Mouse (Mus musculus) liver, embryonic 14.5 days (tissue): ENCODE results near the gene Abhd18. TPM values are rescaled to one million over a fixed set of nuclear protein-coding genes. Genes with fewer than 3 reads are reported as not detected.

Source experiments
- ATAC-seq: fragments of 200-750 bp; cut with Nextera tagmentation; 2 replicates; pipeline ENCODE4 v1.8.0; 2017; ENCODE audit warnings: moderate number of reproducible peaks, mild to moderate bottlenecking, moderate library complexity; ENCODE audit not compliant: insufficient read depth
- DNase-seq, 3 experiments: peaks; one replicate each; pipeline ENCODE4 v3.0.0-alpha.2; 2012 to 2013; ENCODE audit warnings: low read depth in 3 of 3, low spot score in 3 of 3
- H3K27ac ChIP-seq: fragments of 300-500 bp; sonication (generic); 2 replicates; pipeline ENCODE4 v1.5.1; 2014; ENCODE audit warnings: moderate library complexity, mild to moderate bottlenecking, control low read depth, inconsistent platforms
- H3K27me3 ChIP-seq: fragments of 300-500 bp; sonication (generic); 2 replicates; pipeline ENCODE4 v1.6.1; 2014; ENCODE audit warnings: mild to moderate bottlenecking, low read length, moderate library complexity; ENCODE audit not compliant: control insufficient read depth, insufficient read depth
- H3K36me3 ChIP-seq: fragments of 300-500 bp; sonication (generic); replicated peaks from 2 replicates; pipeline ENCODE4 v1.6.1; 2014; ENCODE audit warnings: low read depth; ENCODE audit not compliant: control insufficient read depth, insufficient read depth
- H3K4me1 ChIP-seq, 2 experiments: fragments of 200-500 bp in 1 of 2; fragments of 300-500 bp in 1 of 2; sonication (generic) in 1 of 2; replicated peaks; 2 replicates each; pipeline ENCODE4 v1.6.1; 2012 to 2014; ENCODE audit warnings: antibody characterized with exemption in 1 of 2, inconsistent platforms in 1 of 2, low read length in 1 of 2; ENCODE audit not compliant: control insufficient read depth in 2 of 2, insufficient read depth in 2 of 2
- H3K4me2 ChIP-seq: fragments of 300-500 bp; sonication (generic); 2 replicates; pipeline ENCODE4 v1.6.1; 2014; ENCODE audit warnings: low read depth, mild to moderate bottlenecking, control low read depth, moderate library complexity
- H3K4me3 ChIP-seq, 2 experiments: fragments of 200-500 bp in 1 of 2; fragments of 300-500 bp in 1 of 2; sonication (generic) in 1 of 2; 2 replicates each; pipeline ENCODE4 v1.5.1; 2012 to 2014; ENCODE audit warnings: low read depth in 2 of 2, low read length in 2 of 2, mild to moderate bottlenecking in 2 of 2, control low read depth in 1 of 2, inconsistent platforms in 1 of 2, moderate library complexity in 1 of 2; ENCODE audit not compliant: insufficient read depth in 1 of 2
- H3K9ac ChIP-seq: fragments of 300-500 bp; sonication (generic); replicated peaks from 2 replicates; pipeline ENCODE4 v1.6.1; 2014; ENCODE audit warnings: mild to moderate bottlenecking, control low read depth, moderate library complexity
- H3K9me3 ChIP-seq: fragments of 300-500 bp; sonication (generic); 2 replicates; pipeline ENCODE4 v1.6.1; 2016; ENCODE audit warnings: low read length, mixed read lengths; ENCODE audit not compliant: control insufficient read depth
- CTCF ChIP-seq: IDR thresholded peaks from 2 replicates; pipeline ENCODE4 v1.5.1; 2016; ENCODE audit warnings: antibody characterized with exemption, low read depth, control low read depth
- EP300 ChIP-seq: IDR thresholded peaks from 2 replicates; pipeline ENCODE4 v1.6.1; 2016; ENCODE audit warnings: antibody characterized with exemption, low read depth
- WGBS: fragments of 180-500 bp; shearing (Covaris S2); extraction: QIAGEN DNeasy Blood & Tissue Kit; methylation state at CpG from one replicate; pipeline ENCODE4 v1.1.7; 2014; ENCODE audit not compliant: insufficient replicate concordance; 5-methylcytosine and 5-hydroxymethylcytosine counted together
- polyA plus RNA-seq, 2 experiments: library from polyadenylated mRNA; depleted of rRNA in 1 of 2; stranded (reverse) in 1 of 2; unstranded in 1 of 2; fragments of >200 nt; fragmentation: Nextera tagmentation in 1 of 2; extraction: Ambion mirVana in 1 of 2; gene quantifications; 2 replicates each; pipeline versions ENCODE4 v1.2.1 to v1.2.3; 2012 to 2014

Abhd18 gene
- polyA plus RNA-seq, 2 experiments: 2.1 to 2.2 TPM

DNA sequence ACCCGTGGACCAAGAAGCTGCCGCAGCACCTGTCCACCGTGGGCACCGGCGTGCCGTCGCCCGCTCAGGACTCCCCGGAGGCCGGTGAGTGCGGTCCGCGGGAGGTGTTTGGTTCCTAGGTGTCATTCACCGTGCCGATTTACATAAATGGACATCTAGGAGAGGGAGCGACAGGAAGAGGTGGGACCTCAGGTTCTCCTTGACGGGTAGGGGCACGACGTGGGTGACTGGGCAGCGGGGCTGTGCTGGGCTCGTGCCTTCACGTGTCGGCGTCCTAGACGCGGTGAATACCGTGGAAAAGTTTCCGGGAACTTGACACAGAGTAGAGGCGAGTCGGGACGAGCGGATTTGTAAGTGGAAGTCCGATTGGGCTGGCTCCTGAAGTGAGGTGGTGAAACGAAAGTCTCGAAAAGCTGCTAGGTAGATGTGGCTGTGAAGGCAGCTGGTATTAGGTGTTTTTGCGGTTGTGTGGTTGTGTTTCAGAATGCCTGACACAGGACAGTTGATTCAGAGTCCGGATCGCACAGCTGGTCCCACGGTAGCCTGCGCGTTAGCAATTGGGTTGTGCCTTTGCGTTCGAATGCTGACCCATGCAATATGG lies 103.9 kb downstream of the Abhd18 start:
- no peak for TF ChIP-seq CTCF
- TF ChIP-seq EP300: no peak
- H3K4me1 ChIP-seq: peaks cover 6 to 8% of the 10 kb centered on the region in 2 experiments
- H3K27ac ChIP-seq: peak overlapping the region; percentile 9
- WGBS: under 1% methylated on average over 41 of the region's 43 CpGs
- H3K4me2 ChIP-seq: peak overlapping the region; percentile 95
- peaks cover 4% of the 10 kb centered on the region for H3K27me3 ChIP-seq
- H3K4me3 ChIP-seq: peak overlapping the region; percentile 88 to 90
- peak overlapping the region; percentile 92 for H3K9ac ChIP-seq
- no peaks in the 10 kb centered on the region for H3K36me3 ChIP-seq
- H3K9me3 ChIP-seq: no peaks in the 10 kb centered on the region
- peak; percentile 46 to 59 (median 51) for DNase-seq
- peak; percentile 3; the same call in 1 of the 2 replicates for ATAC-seq

DNA sequence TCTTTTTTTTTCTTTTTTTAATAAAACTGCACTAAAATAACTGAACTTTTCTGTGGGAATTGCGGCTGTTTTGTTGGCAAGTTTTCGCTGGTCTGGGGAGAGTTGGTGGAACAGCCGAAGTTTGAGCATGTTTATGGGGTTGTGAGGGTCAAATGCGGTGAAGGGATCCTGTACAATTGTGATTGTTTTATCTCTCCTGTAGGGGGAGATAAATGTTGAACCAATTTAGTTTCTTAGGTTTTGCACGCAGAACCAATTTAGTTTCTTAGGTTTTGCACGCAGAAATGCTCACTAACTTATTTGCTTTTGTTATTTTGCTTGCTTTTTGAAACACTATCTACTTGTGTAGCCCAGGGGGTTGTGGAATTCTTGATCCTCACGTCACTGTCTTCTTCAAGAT lies 104.6 kb downstream of the Abhd18 start:
- peaks cover 4% of the 10 kb centered on the region for H3K27me3 ChIP-seq
- peak overlapping the region; percentile 92 for H3K9ac ChIP-seq
- 9% methylated on average over 7 of the region's 7 CpGs for WGBS
- peaks cover 6 to 8% of the 10 kb centered on the region in 2 experiments for H3K4me1 ChIP-seq
- no peak for TF ChIP-seq EP300
- peak; percentile 40; the same call in 1 of the 2 replicates for TF ChIP-seq CTCF
- no peak overlapping the region for H3K27ac ChIP-seq
- no peaks in the 10 kb centered on the region for H3K9me3 ChIP-seq
- DNase-seq: peak; percentile 30 to 58 (median 37)
- no peak for ATAC-seq
- peak overlapping the region; percentile 95 for H3K4me2 ChIP-seq
- peak overlapping the region; percentile 88 to 90 for H3K4me3 ChIP-seq
- H3K36me3 ChIP-seq: no peaks in the 10 kb centered on the region

DNA sequence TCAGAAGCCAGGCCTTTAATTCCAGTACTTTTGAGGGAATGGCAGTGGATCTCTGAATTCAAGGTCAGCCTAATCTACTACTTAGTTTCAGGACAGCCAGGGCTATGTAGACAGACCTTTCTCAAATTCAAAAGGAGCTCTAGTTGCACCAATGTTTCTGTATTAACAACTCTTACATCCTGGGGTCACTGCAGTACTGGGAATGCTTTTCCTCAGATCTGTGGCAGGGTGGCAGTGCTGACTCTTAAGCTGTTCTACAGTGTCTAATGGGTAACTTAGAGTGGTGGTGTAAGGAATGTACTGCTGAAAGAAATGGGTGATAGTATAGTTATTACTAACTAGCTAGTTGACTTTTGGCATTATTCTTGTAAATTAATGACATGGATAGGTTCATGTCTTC lies 105.8 kb downstream of the Abhd18 start:
- Histone ChIP-seq H3K4me1 (peaks cover 6 to 8% of the 10 kb centered on the region in 2 experiments), H3K9ac (no peak overlapping the region), H3K27me3 (peaks cover 4% of the 10 kb centered on the region), H3K4me3 (no peak overlapping the region), H3K4me2 (no peak overlapping the region), H3K36me3 (no peaks in the 10 kb centered on the region), H3K27ac (no peak overlapping the region), H3K9me3 (no peaks in the 10 kb centered on the region)
- DNase-seq (no peak), ATAC-seq (no peak)
- no peak for TF ChIP-seq CTCF
- TF ChIP-seq EP300: no peak

DNA sequence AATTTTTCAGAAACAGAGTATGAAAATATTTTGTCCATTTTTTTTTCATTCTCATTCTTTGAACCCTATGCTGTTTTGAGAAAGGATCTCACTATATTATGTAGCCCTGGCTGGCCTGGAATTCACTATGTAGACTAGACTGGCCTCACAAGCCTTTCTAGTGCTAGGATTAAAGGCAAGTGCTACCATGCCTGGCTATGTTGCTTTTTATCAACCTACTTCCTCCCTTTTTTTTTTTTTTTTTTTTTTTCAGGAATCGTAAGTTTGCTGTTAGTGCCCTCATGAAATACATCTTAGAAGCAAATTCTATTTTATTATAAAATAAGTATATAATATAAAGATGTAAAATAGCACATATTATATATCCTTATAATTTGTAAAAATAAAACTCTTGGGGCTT lies 108.0 kb downstream of the Abhd18 start:
- H3K27me3 ChIP-seq: no peaks in the 10 kb centered on the region
- peaks cover 0 to 5% of the 10 kb centered on the region in 2 experiments; a peak in 2 of 4 replicates for H3K4me1 ChIP-seq
- no peak overlapping the region for H3K4me3 ChIP-seq
- TF ChIP-seq EP300: no peak
- no peak for TF ChIP-seq CTCF
- DNase-seq: no peak
- H3K9me3 ChIP-seq: no peaks in the 10 kb centered on the region
- H3K36me3 ChIP-seq: no peaks in the 10 kb centered on the region
- no peak overlapping the region for H3K9ac ChIP-seq
- 53% methylated on average over 1 of the region's 1 CpGs for WGBS
- ATAC-seq: no peak
- H3K4me2 ChIP-seq: no peak overlapping the region
- H3K27ac ChIP-seq: no peak overlapping the region

DNA sequence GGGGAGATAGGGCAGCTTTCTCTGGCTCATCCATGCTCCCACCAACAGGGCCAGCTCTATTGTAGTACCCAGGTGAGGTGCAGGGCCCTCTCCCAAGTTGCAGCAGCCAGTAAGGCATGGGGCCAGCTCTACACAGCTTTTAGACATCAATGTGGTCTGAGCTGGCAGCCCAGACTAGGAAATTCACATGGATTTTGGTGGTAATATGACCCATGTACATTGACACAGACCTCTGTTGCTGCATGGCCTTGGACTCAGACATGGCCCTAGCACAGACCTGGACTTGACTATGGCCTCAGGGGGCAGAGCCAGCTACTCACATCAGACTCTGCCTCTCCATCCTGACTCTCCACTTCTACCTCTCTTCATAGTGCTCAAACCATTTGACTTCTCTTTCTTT lies 112.1 kb downstream of the Abhd18 start:
- Histone ChIP-seq H3K9me3 (no peaks in the 10 kb centered on the region), H3K27me3 (no peaks in the 10 kb centered on the region), H3K4me2 (no peak overlapping the region), H3K27ac (no peak overlapping the region), H3K4me1 (no peaks in the 10 kb centered on the region; a peak in 1 of 4 replicates), H3K36me3 (no peaks in the 10 kb centered on the region), H3K4me3 (no peak overlapping the region), H3K9ac (no peak overlapping the region)
- no peak for TF ChIP-seq CTCF
- TF ChIP-seq EP300: no peak
- ATAC-seq (no peak), DNase-seq (no peak)
